Mouse (Mus musculus) myocyte (in vitro differentiated cells): ENCODE measurements around the gene Rnf216. TPM values are rescaled to one million over a fixed set of nuclear protein-coding genes. Genes with fewer than 3 reads are reported as not detected.

Experiments
- H3K27me3 ChIP-seq: one replicate; pipeline ENCODE4 v1.6.1; 2011; ENCODE audit not compliant: control insufficient read depth, insufficient read depth, insufficient read length
- H3K36me3 ChIP-seq: one replicate; pipeline ENCODE4 v1.6.1; 2011; ENCODE audit not compliant: control insufficient read depth, insufficient read depth
- H3K4me2 ChIP-seq: one replicate; pipeline ENCODE4 v1.6.1; 2011; ENCODE audit warnings: low read depth, control low read depth
- H3K4me3 ChIP-seq: one replicate; pipeline ENCODE4 v1.5.1; 2011; ENCODE audit warnings: mild to moderate bottlenecking, control low read depth, moderate library complexity
- H3K79me2 ChIP-seq: one replicate; pipeline ENCODE4 v1.6.1; 2011; ENCODE audit not compliant: control insufficient read depth, insufficient read depth
- H3ac ChIP-seq: one replicate; pipeline ENCODE4 v1.6.1; 2011; ENCODE audit not compliant: control insufficient read depth, insufficient read length
- CEBPB ChIP-seq: IDR thresholded peaks from 2 replicates; pipeline ENCODE4 v1.6.1; 2011; ENCODE audit warnings: mild to moderate bottlenecking, moderate library complexity; ENCODE audit not compliant: poor library complexity, insufficient read depth, severe bottlenecking
- E2F4 ChIP-seq: IDR thresholded peaks from one replicate; pipeline ENCODE4 v1.6.1; 2011; ENCODE audit warnings: mild to moderate bottlenecking, control low read depth, moderate library complexity; ENCODE audit not compliant: insufficient read depth
- MAX ChIP-seq: IDR thresholded peaks from one replicate; pipeline ENCODE4 v1.6.1; 2011; ENCODE audit warnings: low read depth, mild to moderate bottlenecking, control low read depth
- MYOD1 ChIP-seq, 3 experiments: IDR thresholded peaks; one replicate each; pipeline ENCODE4 v1.6.1; 2011; ENCODE audit warnings: control low read depth in 2 of 3, low read depth in 2 of 3, mild to moderate bottlenecking in 2 of 3, moderate library complexity in 1 of 3; ENCODE audit not compliant: insufficient read length in 2 of 3, control insufficient read depth in 1 of 3
- MYOG ChIP-seq, 3 experiments: IDR thresholded peaks; one replicate each; pipeline ENCODE4 v1.6.1; 2011; ENCODE audit warnings: control low read depth in 2 of 3, low read depth in 2 of 3, mild to moderate bottlenecking in 2 of 3; ENCODE audit not compliant: insufficient read length in 2 of 3, control insufficient read depth in 1 of 3, insufficient read depth in 1 of 3
- POLR2A ChIP-seq: IDR thresholded peaks from one replicate; pipeline ENCODE4 v1.6.1; 2011; ENCODE audit warnings: low read depth, mild to moderate bottlenecking, control low read depth, moderate library complexity; ENCODE audit not compliant: insufficient read length
- POLR2AphosphoS2 ChIP-seq: IDR thresholded peaks from one replicate; pipeline ENCODE4 v1.6.1; 2011; ENCODE audit warnings: low read depth, control low read depth; ENCODE audit not compliant: insufficient read length
- REST ChIP-seq: IDR thresholded peaks from one replicate; pipeline ENCODE4 v1.6.1; 2011; ENCODE audit warnings: mild to moderate bottlenecking, control low read depth, moderate library complexity; ENCODE audit not compliant: insufficient read depth, insufficient read length
- SRF ChIP-seq: IDR thresholded peaks from one replicate; pipeline ENCODE4 v1.6.1; 2011; ENCODE audit warnings: low read depth; ENCODE audit not compliant: control insufficient read depth, insufficient read length
- TCF12 ChIP-seq: IDR thresholded peaks from one replicate; pipeline ENCODE4 v1.6.1; 2011; ENCODE audit warnings: mild to moderate bottlenecking, control low read depth; ENCODE audit not compliant: poor library complexity, insufficient read depth, severe bottlenecking
- TCF3 ChIP-seq: IDR thresholded peaks from one replicate; pipeline ENCODE4 v1.6.1; 2011; ENCODE audit warnings: low read depth, control low read depth; ENCODE audit not compliant: insufficient read length
- USF1 ChIP-seq: IDR thresholded peaks from one replicate; pipeline ENCODE4 v1.6.1; 2011; ENCODE audit warnings: low read depth, mild to moderate bottlenecking, control low read depth, moderate library complexity
- polyA plus RNA-seq: library from polyadenylated mRNA; unstranded; fragments of >200 nt; fragmentation: generic; extraction: Trizol; gene quantifications from one replicate; pipeline ENCODE4 v1.2.1, GENCODE M21; 2012; ENCODE audit warnings: missing spikeins

The Rnf216 gene
- polyA plus RNA-seq, 1 experiment: 15.9 TPM

- TF ChIP-seq REST (no peak), TCF12 (no peak), USF1 (no peak), MAX (no peak), E2F4 (no peak), MYOG (IDR thresholded peaks at IDR 0.05; ENCODE audit: control insufficient read depth in 1 of 3, insufficient read depth in 1 of 3, insufficient read length in 2 of 3, low read depth in 2 of 3) (no peak), POLR2AphosphoS2 (no peak), CEBPB (no peak), POLR2A (no peak), SRF (no peak), MYOD1 (IDR thresholded peaks at IDR 0.05; ENCODE audit: control insufficient read depth in 1 of 3, insufficient read length in 2 of 3, low read depth in 2 of 3) (no peak), TCF3 (no peak)
- Histone ChIP-seq H3ac (no peak overlapping the region), H3K4me3 (no peak overlapping the region), H3K27me3 (no peaks in the 10 kb centered on the region), H3K79me2 (peaks cover 27% of the 10 kb centered on the region), H3K36me3 (peaks cover 18% of the 10 kb centered on the region), H3K4me2 (peak overlapping the region; percentile 83)
Observed at GRCm38 (mm10) chr5:142997526-142997925, 115.3 kb downstream of the Rnf216 start.

GRCm38 (mm10) chr5:142994746-142995145, 118.0 kb downstream of the Rnf216 start:
- Histone ChIP-seq H3ac (no peak overlapping the region), H3K36me3 (peaks cover 18% of the 10 kb centered on the region), H3K4me3 (no peak overlapping the region), H3K4me2 (no peak overlapping the region), H3K79me2 (peaks cover 27% of the 10 kb centered on the region), H3K27me3 (no peaks in the 10 kb centered on the region)
- no peak for TF ChIP-seq POLR2AphosphoS2
- TF ChIP-seq MAX: no peak
- no peak for TF ChIP-seq TCF3
- TF ChIP-seq MYOD1 (IDR thresholded peaks at IDR 0.05; ENCODE audit: control insufficient read depth in 1 of 3, insufficient read length in 2 of 3, low read depth in 2 of 3): peak in 2 of 3 experiments; percentile 3 to 49
- TF ChIP-seq SRF: no peak
- TF ChIP-seq POLR2A: no peak
- TF ChIP-seq MYOG (IDR thresholded peaks at IDR 0.05; ENCODE audit: control insufficient read depth in 1 of 3, insufficient read depth in 1 of 3, insufficient read length in 2 of 3, low read depth in 2 of 3): no peak
- TF ChIP-seq CEBPB: no peak

- no peaks in the 10 kb centered on the region for H3K27me3 ChIP-seq
- H3ac ChIP-seq: no peak overlapping the region
- no peak overlapping the region for H3K4me2 ChIP-seq
- H3K4me3 ChIP-seq: no peak overlapping the region
- no peak for TF ChIP-seq REST
- no peak for TF ChIP-seq SRF
- TF ChIP-seq MYOD1 (IDR thresholded peaks at IDR 0.05; ENCODE audit: control insufficient read depth in 1 of 3, insufficient read length in 2 of 3, low read depth in 2 of 3): no peak
- TF ChIP-seq E2F4: no peak
- TF ChIP-seq MAX: no peak
- no peak for TF ChIP-seq TCF3
- TF ChIP-seq POLR2AphosphoS2: no peak
- no peak for TF ChIP-seq CEBPB
- no peak for TF ChIP-seq USF1
- TF ChIP-seq MYOG (IDR thresholded peaks at IDR 0.05; ENCODE audit: control insufficient read depth in 1 of 3, insufficient read depth in 1 of 3, insufficient read length in 2 of 3, low read depth in 2 of 3): no peak
- TF ChIP-seq TCF12: no peak
- TF ChIP-seq POLR2A: no peak
- H3K36me3 ChIP-seq: peaks cover 7% of the 10 kb centered on the region
- H3K79me2 ChIP-seq: no peaks in the 10 kb centered on the region
Observed at GRCm38 (mm10) chr5:142989167-142989566, 123.6 kb downstream of the Rnf216 start.

GRCm38 (mm10) chr5:142988520-142988919, 124.3 kb downstream of the Rnf216 start:
- no peak overlapping the region for H3K4me3 ChIP-seq
- peaks cover 7% of the 10 kb centered on the region for H3K36me3 ChIP-seq
- no peaks in the 10 kb centered on the region for H3K79me2 ChIP-seq
- H3K4me2 ChIP-seq: no peak overlapping the region
- H3ac ChIP-seq: no peak overlapping the region
- no peak for TF ChIP-seq CEBPB
- peak in 1 of 3 experiments; percentile 9 for TF ChIP-seq MYOG (IDR thresholded peaks at IDR 0.05; ENCODE audit: control insufficient read depth in 1 of 3, insufficient read depth in 1 of 3, insufficient read length in 2 of 3, low read depth in 2 of 3)
- no peaks in the 10 kb centered on the region for H3K27me3 ChIP-seq

- no peak overlapping the region for H3ac ChIP-seq
- TF ChIP-seq CEBPB (no peak), E2F4 (no peak), POLR2AphosphoS2 (no peak), MYOG (IDR thresholded peaks at IDR 0.05; ENCODE audit: control insufficient read depth in 1 of 3, insufficient read depth in 1 of 3, insufficient read length in 2 of 3, low read depth in 2 of 3) (no peak), REST (no peak), POLR2A (no peak), TCF12 (no peak), USF1 (no peak), MYOD1 (IDR thresholded peaks at IDR 0.05; ENCODE audit: control insufficient read depth in 1 of 3, insufficient read length in 2 of 3, low read depth in 2 of 3) (no peak), MAX (no peak)
Observed at GRCm38 (mm10) chr5:142984271-142984670, 128.5 kb downstream of the Rnf216 start.

More at GRCm38 (mm10) chr5:142984271-142984670, 128.5 kb downstream of the Rnf216 start:
- H3K27me3 ChIP-seq: no peaks in the 10 kb centered on the region
- H3K4me2 ChIP-seq: no peak overlapping the region
- no peaks in the 10 kb centered on the region for H3K79me2 ChIP-seq
- no peak overlapping the region for H3K4me3 ChIP-seq
- no peaks in the 10 kb centered on the region for H3K36me3 ChIP-seq
